8 mouse cellular contexts compared by ENCODE assay signal in the genomic region with DNA sequence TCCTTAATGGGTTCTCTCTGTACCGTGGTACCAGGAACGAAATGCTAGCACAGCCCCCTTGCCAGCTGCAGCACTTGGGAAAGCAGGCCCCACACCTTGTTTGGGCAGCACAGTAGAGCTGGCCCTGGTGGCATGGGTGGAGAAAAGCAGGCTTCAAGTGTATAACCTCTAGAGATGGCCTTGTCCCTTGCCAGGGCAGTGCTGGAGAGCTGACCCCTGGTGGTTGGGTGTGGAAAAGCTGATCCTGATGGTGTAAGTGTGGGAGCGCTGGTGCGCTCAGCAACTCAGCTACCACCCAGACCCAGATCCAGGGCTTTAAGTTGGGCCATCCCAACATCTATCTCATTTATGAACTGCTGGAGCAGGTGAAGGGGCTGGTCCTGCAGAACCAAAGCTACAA.
DNase-seq lines count a peak whose midpoint lies in the region; ATAC-seq and TF ChIP-seq lines count a peak whose summit lies in the region.

No protein-coding gene starts in this region.

- H3K4me3 ChIP-seq in hindbrain, postnatal 0 days (ENCODE audit: low read length): no peak overlapping the region
- no peak overlapping the region for H3K4me3 ChIP-seq in hindbrain, embryonic 12.5 days
- no peak overlapping the region for H3K4me3 ChIP-seq in embryonic facial prominence, embryonic 10.5 days

- no peak overlapping the region for H3K9ac ChIP-seq in hindbrain, postnatal 0 days (replicated peaks; ENCODE audit: low read length)
- H3K9ac ChIP-seq in hindbrain, embryonic 12.5 days: no peak overlapping the region

- no peak for DNase-seq in hindbrain, postnatal 0 days (ENCODE audit: low spot score)
- DNase-seq in adrenal gland, adult (ENCODE audit: inconsistent age in 2 of 2, low spot score in 1 of 2): peak; percentile 10 to 58
- DNase-seq in embryonic facial prominence, embryonic 10.5 days (ENCODE audit: low spot score): peak; percentile 18
- no peak for DNase-seq in left cerebral cortex, adult 11 months (ENCODE audit: low spot score)
- no peak for DNase-seq in layer of hippocampus, adult 11-12 months (ENCODE audit: low spot score)
- no peak for DNase-seq in gastrocnemius, postnatal 14 days

- intact Hi-C loops in gastrocnemius, postnatal 14 days (cut with DNase I; ENCODE audit: low total_unique reads): no loop called here

- H3K4me1 ChIP-seq in hindbrain, postnatal 0 days (ENCODE audit: insufficient read depth, low read length): 0 out of 2 replicates have a peak, but pooled peaks cover 5% of the 10 kb centered on the region
- peaks cover 5% of the 10 kb centered on the region; the same call in 1 of the 2 replicates for H3K4me1 ChIP-seq in hindbrain, embryonic 12.5 days
- peaks cover 5% of the 10 kb centered on the region; the same call in 1 of the 2 replicates for H3K4me1 ChIP-seq in embryonic facial prominence, embryonic 10.5 days

- no peak for ATAC-seq in hindbrain, postnatal 0 days
- no peak for ATAC-seq in hindbrain, embryonic 12.5 days (ENCODE audit: low FRiP score)
- ATAC-seq in megakaryocyte progenitor cell, adult 5-6 weeks (replicated peaks; ENCODE audit: poor library complexity): peak; percentile 95

- H3K4me2 ChIP-seq in hindbrain, postnatal 0 days (ENCODE audit: low read depth, low read length): no peak overlapping the region
- H3K4me2 ChIP-seq in hindbrain, embryonic 12.5 days (replicated peaks): no peak overlapping the region

- no peak overlapping the region for H3K27ac ChIP-seq in hindbrain, postnatal 0 days
- no peak overlapping the region for H3K27ac ChIP-seq in hindbrain, embryonic 12.5 days
- no peak overlapping the region for H3K27ac ChIP-seq in embryonic facial prominence, embryonic 10.5 days (replicated peaks)

- H3K36me3 ChIP-seq in hindbrain, postnatal 0 days (ENCODE audit: insufficient read depth, low read length): no peaks in the 10 kb centered on the region
- H3K36me3 ChIP-seq in hindbrain, embryonic 12.5 days: no peaks in the 10 kb centered on the region
- H3K36me3 ChIP-seq in embryonic facial prominence, embryonic 10.5 days (replicated peaks): no peaks in the 10 kb centered on the region

- peak; percentile 52 for TF ChIP-seq CTCF in hindbrain, postnatal 0 days (IDR thresholded peaks at IDR 0.05; ENCODE audit: low read depth)

- no peaks in the 10 kb centered on the region for H3K9me3 ChIP-seq in hindbrain, postnatal 0 days (ENCODE audit: low read length)
- no peaks in the 10 kb centered on the region for H3K9me3 ChIP-seq in hindbrain, embryonic 12.5 days (replicated peaks)
- no peaks in the 10 kb centered on the region for H3K9me3 ChIP-seq in embryonic facial prominence, embryonic 10.5 days

- 86% methylated on average over 4 of the region's 4 CpGs for WGBS in hindbrain, postnatal 0 days
- WGBS in hindbrain, embryonic 12.5 days: 82% methylated on average over 4 of the region's 4 CpGs
- 86% methylated on average over 4 of the region's 4 CpGs for WGBS in embryonic facial prominence, embryonic 10.5 days

- no peaks in the 10 kb centered on the region for H3K27me3 ChIP-seq in hindbrain, postnatal 0 days (ENCODE audit: insufficient read depth, low read length)
- no peaks in the 10 kb centered on the region for H3K27me3 ChIP-seq in hindbrain, embryonic 12.5 days
- H3K27me3 ChIP-seq in embryonic facial prominence, embryonic 10.5 days (replicated peaks; ENCODE audit: low read depth, poor library complexity, severe bottlenecking): no peaks in the 10 kb centered on the region

Comparison
In these comparisons a context has a peak if more than half of its experiments do, and no peak if none do; other contexts are left out.
1. DNase-seq: peak in adrenal gland, adult (2 of 2) and embryonic facial prominence, embryonic 10.5 days (single experiment); none in hindbrain, postnatal 0 days (single experiment), left cerebral cortex, adult 11 months (single experiment), layer of hippocampus, adult 11-12 months (single experiment) and gastrocnemius, postnatal 14 days (single experiment).